Mouse (Mus musculus) heart, embryonic 12.5 days (tissue): Measurements from ENCODE around the gene 1700056E22Rik. TPM values are rescaled to one million over a fixed set of nuclear protein-coding genes. Genes with fewer than 3 reads are reported as not detected.

Source experiments
- ATAC-seq: fragments of 200-750 bp; cut with Nextera tagmentation; 2 replicates; pipeline ENCODE4 v1.8.0; 2017; ENCODE audit warnings: moderate TSS enrichment, moderate library complexity; ENCODE audit not compliant: insufficient number of reproducible peaks, low FRiP score
- H3K27ac ChIP-seq: fragments of 300-500 bp; sonication (generic); 2 replicates; pipeline ENCODE4 v1.5.1; 2016; ENCODE audit warnings: mild to moderate bottlenecking, moderate library complexity; ENCODE audit not compliant: poor library complexity, severe bottlenecking
- H3K27me3 ChIP-seq: fragments of 300-500 bp; sonication (generic); replicated peaks from 2 replicates; pipeline ENCODE4 v1.6.1; 2016; ENCODE audit warnings: mild to moderate bottlenecking, moderate library complexity
- H3K36me3 ChIP-seq: fragments of 300-500 bp; sonication (generic); 2 replicates; pipeline ENCODE4 v1.6.1; 2016; ENCODE audit warnings: mild to moderate bottlenecking, moderate library complexity
- H3K4me1 ChIP-seq: fragments of 300-500 bp; sonication (generic); replicated peaks from 2 replicates; pipeline ENCODE4 v1.6.1; 2016; ENCODE audit warnings: mild to moderate bottlenecking
- H3K4me2 ChIP-seq: fragments of 300-500 bp; sonication (generic); 2 replicates; pipeline ENCODE4 v1.6.1; 2016; ENCODE audit warnings: mild to moderate bottlenecking, moderate library complexity
- H3K4me3 ChIP-seq: fragments of 300-500 bp; sonication (generic); 2 replicates; pipeline ENCODE4 v1.5.1; 2016; ENCODE audit warnings: mild to moderate bottlenecking
- H3K9ac ChIP-seq: fragments of 300-500 bp; sonication (generic); 2 replicates; pipeline ENCODE4 v1.6.1; 2016; ENCODE audit warnings: mild to moderate bottlenecking, moderate library complexity
- H3K9me3 ChIP-seq: fragments of 300-500 bp; sonication (generic); replicated peaks from 2 replicates; pipeline ENCODE4 v1.6.1; 2016; ENCODE audit warnings: mild to moderate bottlenecking, moderate library complexity
- WGBS: fragments of 180-500 bp; shearing (Covaris S2); methylation state at CpG from one replicate; pipeline ENCODE4 v1.1.7; 2016; 5-methylcytosine and 5-hydroxymethylcytosine counted together
- polyA plus RNA-seq: library from polyadenylated mRNA; unstranded; fragments of >200 nt; fragmentation: Nextera tagmentation; extraction: Ambion mirVana; gene quantifications from 2 replicates; pipeline ENCODE4 v1.2.1, GENCODE M21; 2016

Gene 1700056E22Rik
- polyA plus RNA-seq, 1 experiment from 2014 or later: 3.2 TPM

- peak overlapping the region; percentile 77 for H3K27ac ChIP-seq
- peaks cover 8% of the 10 kb centered on the region for H3K36me3 ChIP-seq
- H3K4me1 ChIP-seq: peaks cover 47% of the 10 kb centered on the region
- no peak overlapping the region; the same call in 1 of the 2 replicates for H3K9ac ChIP-seq
- no peaks in the 10 kb centered on the region for H3K9me3 ChIP-seq
- 37% methylated on average over 7 of the region's 7 CpGs for WGBS
- H3K4me2 ChIP-seq: no peak overlapping the region
- ATAC-seq: 0 out of 2 replicates have a peak, but pooled peaks have one; percentile 37
- no peak overlapping the region for H3K4me3 ChIP-seq
- no peaks in the 10 kb centered on the region for H3K27me3 ChIP-seq
Observed at GRCm38 (mm10) chr1:184064306-184064705, 30.2 kb upstream of the 1700056E22Rik start.

DNA sequence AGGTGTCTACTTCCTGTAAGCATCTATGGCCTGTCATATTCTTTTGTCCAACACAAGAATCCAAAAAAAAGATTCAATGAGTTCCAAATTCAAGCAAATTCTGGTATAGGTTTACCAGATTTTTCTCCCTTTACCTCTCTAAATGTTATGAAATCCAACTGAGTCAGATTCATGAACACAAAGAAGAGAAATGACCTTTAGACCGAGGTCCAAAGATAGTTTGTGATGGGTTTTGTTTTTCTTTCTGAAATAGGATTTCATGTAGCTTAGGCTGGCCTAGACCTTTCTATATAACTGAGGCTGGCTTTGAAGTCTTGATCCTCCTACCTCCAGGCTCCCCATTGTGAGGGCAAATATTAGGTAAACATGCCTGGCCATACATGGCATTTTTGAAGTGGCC lies 27.8 kb upstream of the 1700056E22Rik start:
- ATAC-seq: no peak
- H3K9me3 ChIP-seq: no peaks in the 10 kb centered on the region
- H3K9ac ChIP-seq: no peak overlapping the region
- WGBS: 84% methylated on average over 1 of the region's 1 CpGs
- H3K27me3 ChIP-seq: no peaks in the 10 kb centered on the region
- peak overlapping the region; percentile 67; the same call in 1 of the 2 replicates for H3K27ac ChIP-seq
- H3K4me3 ChIP-seq: no peak overlapping the region
- H3K4me2 ChIP-seq: no peak overlapping the region
- no peaks in the 10 kb centered on the region for H3K36me3 ChIP-seq
- H3K4me1 ChIP-seq: peaks cover 63% of the 10 kb centered on the region

DNA sequence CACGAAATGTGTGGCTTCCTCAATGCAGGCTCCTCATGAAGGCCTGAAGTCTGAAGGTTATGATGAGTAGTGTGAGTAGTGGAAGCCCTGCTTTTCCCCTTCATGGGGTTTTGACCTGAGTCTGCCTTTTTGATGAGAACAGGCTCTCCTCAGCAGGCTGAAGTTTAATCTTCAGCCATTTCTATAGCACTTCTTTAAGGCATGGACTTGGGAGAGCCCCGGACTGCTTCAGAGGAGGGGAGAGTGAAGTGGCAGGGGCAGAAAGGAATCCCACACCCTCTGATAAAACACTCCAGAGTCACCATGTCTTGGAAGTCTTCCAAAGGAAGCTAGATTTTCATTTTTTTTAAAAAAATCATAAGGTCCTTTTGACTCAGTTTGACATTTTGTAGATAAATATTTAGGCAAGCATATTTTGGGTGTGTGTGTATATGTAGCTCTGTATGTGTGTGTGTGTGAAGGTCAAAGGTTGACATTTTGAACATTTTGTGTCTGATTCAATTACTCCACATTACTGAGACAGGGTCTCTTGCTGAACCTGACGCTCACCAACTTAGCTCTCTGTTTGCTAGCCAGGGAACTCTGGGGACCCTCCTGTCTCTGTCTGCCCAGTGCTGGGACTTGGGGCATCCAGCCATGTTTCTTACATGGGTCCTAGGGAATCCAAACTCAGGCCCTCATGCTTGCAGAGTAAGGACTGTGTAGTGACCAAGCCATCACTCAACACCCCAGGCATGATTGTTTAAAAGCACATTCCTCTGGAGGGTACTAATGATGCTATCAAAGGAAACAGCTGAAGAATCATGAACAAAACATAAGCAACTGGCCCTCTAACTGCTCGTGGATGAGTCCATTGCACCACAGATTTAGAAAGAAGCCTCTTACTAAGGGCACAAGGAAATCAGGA lies 27.0 kb upstream of the 1700056E22Rik start:
- peaks cover 62% of the 10 kb centered on the region for H3K4me1 ChIP-seq
- H3K9me3 ChIP-seq: no peaks in the 10 kb centered on the region
- no peak overlapping the region for H3K4me2 ChIP-seq
- peak overlapping the region; percentile 67 for H3K27ac ChIP-seq
- H3K9ac ChIP-seq: no peak overlapping the region
- ATAC-seq: no peak
- H3K27me3 ChIP-seq: no peaks in the 10 kb centered on the region
- H3K36me3 ChIP-seq: no peaks in the 10 kb centered on the region
- 37% methylated on average over 4 of the region's 4 CpGs for WGBS
- no peak overlapping the region for H3K4me3 ChIP-seq

DNA sequence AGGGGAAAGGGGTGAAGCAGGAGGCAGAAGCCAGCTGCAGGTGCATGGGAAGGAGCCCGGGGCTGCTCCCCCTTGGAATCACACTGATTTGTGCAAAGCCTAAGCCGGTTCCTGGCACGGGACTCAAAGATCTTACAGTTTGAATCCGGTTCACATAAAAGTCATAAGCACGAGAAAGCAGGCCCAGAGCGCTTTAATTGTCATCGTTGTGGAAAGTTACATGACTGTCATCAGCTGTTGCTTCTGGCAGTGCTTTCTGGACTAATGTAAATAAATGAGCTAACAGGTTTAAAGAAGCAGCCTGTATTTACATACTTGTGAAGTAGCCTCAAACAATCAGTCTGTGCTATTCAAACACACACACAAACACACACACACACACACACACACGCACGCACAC lies 26.3 kb upstream of the 1700056E22Rik start:
- 68% methylated on average over 9 of the region's 9 CpGs for WGBS
- no peak for ATAC-seq
- peaks cover 55% of the 10 kb centered on the region for H3K4me1 ChIP-seq

GRCm38 (mm10) chr1:184059814-184060213 lies 25.7 kb upstream of the 1700056E22Rik start:
- H3K9ac ChIP-seq: no peak overlapping the region
- H3K4me1 ChIP-seq: peaks cover 49% of the 10 kb centered on the region
- no peaks in the 10 kb centered on the region for H3K9me3 ChIP-seq
- H3K27ac ChIP-seq: no peak overlapping the region
- no peak for ATAC-seq
- no peak overlapping the region for H3K4me2 ChIP-seq
- H3K36me3 ChIP-seq: no peaks in the 10 kb centered on the region
- H3K4me3 ChIP-seq: no peak overlapping the region
- no peaks in the 10 kb centered on the region for H3K27me3 ChIP-seq
- WGBS: 97% methylated on average over 3 of the region's 3 CpGs

More for the DNA sequence above, 26.3 kb upstream of the 1700056E22Rik start:
- H3K27me3 ChIP-seq: no peaks in the 10 kb centered on the region
- no peak overlapping the region for H3K9ac ChIP-seq
- H3K27ac ChIP-seq: peak overlapping the region; percentile 67
- H3K4me3 ChIP-seq: no peak overlapping the region
- H3K9me3 ChIP-seq: no peaks in the 10 kb centered on the region
- no peak overlapping the region for H3K4me2 ChIP-seq
- no peaks in the 10 kb centered on the region for H3K36me3 ChIP-seq

GRCm38 (mm10) chr1:184058206-184058605 lies 24.1 kb upstream of the 1700056E22Rik start:
- ATAC-seq: no peak
- Histone ChIP-seq H3K9ac (no peak overlapping the region), H3K9me3 (no peaks in the 10 kb centered on the region), H3K27ac (no peak overlapping the region), H3K27me3 (no peaks in the 10 kb centered on the region), H3K4me3 (no peak overlapping the region), H3K36me3 (no peaks in the 10 kb centered on the region), H3K4me1 (peaks cover 46% of the 10 kb centered on the region), H3K4me2 (no peak overlapping the region)
- WGBS: 75% methylated on average over 8 of the region's 8 CpGs

- H3K9ac ChIP-seq: no peak overlapping the region
- H3K27ac ChIP-seq: no peak overlapping the region
- H3K36me3 ChIP-seq: no peaks in the 10 kb centered on the region
- peaks cover 59% of the 10 kb centered on the region for H3K4me1 ChIP-seq
- WGBS: 89% methylated on average over 2 of the region's 2 CpGs
- H3K4me3 ChIP-seq: no peak overlapping the region
- H3K27me3 ChIP-seq: no peaks in the 10 kb centered on the region
- H3K9me3 ChIP-seq: no peaks in the 10 kb centered on the region
- no peak for ATAC-seq
- H3K4me2 ChIP-seq: no peak overlapping the region
Observed at GRCm38 (mm10) chr1:184054176-184054575, 20.1 kb upstream of the 1700056E22Rik start.

- peaks cover 61% of the 10 kb centered on the region for H3K4me1 ChIP-seq
- ATAC-seq: no peak
- no peak overlapping the region for H3K4me3 ChIP-seq
- H3K9me3 ChIP-seq: no peaks in the 10 kb centered on the region
- no peaks in the 10 kb centered on the region for H3K27me3 ChIP-seq
- 0 out of 2 replicates have a peak overlapping the region, but pooled peaks have one; percentile 69 for H3K27ac ChIP-seq
- H3K4me2 ChIP-seq: no peak overlapping the region
- H3K9ac ChIP-seq: no peak overlapping the region
- 81% methylated on average over 4 of the region's 4 CpGs for WGBS
- no peaks in the 10 kb centered on the region for H3K36me3 ChIP-seq
Observed at GRCm38 (mm10) chr1:184053711-184054110, 19.6 kb upstream of the 1700056E22Rik start.

DNA sequence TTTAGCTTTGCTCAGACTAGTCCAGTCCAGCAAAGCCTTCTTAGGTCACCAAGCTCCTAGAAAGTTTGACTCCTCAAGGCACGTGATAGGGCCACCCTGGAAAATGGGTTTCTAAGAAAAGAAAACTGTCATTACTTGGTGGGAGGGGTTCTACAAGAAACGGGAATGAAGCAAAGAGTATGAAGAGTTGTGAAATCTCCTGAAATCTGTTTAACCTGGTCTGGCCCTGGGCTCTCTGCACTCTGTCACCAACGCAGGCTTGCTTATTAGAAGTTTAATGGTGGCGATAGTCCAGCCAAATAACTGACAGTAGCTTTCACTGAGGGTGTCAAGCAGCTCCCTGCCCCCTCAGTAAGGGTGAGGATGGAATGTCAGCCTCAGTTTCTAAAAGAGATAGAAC lies 19.0 kb upstream of the 1700056E22Rik start:
- Histone ChIP-seq H3K27me3 (no peaks in the 10 kb centered on the region), H3K9me3 (no peaks in the 10 kb centered on the region), H3K4me1 (peaks cover 60% of the 10 kb centered on the region), H3K27ac (peak overlapping the region; percentile 69), H3K4me3 (no peak overlapping the region), H3K9ac (peak overlapping the region; percentile 40; the same call in 1 of the 2 replicates), H3K36me3 (no peaks in the 10 kb centered on the region), H3K4me2 (no peak overlapping the region)
- 44% methylated on average over 4 of the region's 4 CpGs for WGBS
- no peak for ATAC-seq

GRCm38 (mm10) chr1:184052331-184052730 lies 18.2 kb upstream of the 1700056E22Rik start:
- H3K4me2 ChIP-seq: 0 out of 2 replicates have a peak overlapping the region, but pooled peaks have one; percentile 18
- ATAC-seq: no peak
- no peaks in the 10 kb centered on the region for H3K9me3 ChIP-seq
- peaks cover 52% of the 10 kb centered on the region for H3K4me1 ChIP-seq
- peak overlapping the region; percentile 15; the same call in 1 of the 2 replicates for H3K9ac ChIP-seq
- H3K27ac ChIP-seq: peak overlapping the region; percentile 69
- H3K36me3 ChIP-seq: no peaks in the 10 kb centered on the region
- WGBS: 32% methylated on average over 4 of the region's 4 CpGs
- H3K27me3 ChIP-seq: no peaks in the 10 kb centered on the region
- H3K4me3 ChIP-seq: no peak overlapping the region

DNA sequence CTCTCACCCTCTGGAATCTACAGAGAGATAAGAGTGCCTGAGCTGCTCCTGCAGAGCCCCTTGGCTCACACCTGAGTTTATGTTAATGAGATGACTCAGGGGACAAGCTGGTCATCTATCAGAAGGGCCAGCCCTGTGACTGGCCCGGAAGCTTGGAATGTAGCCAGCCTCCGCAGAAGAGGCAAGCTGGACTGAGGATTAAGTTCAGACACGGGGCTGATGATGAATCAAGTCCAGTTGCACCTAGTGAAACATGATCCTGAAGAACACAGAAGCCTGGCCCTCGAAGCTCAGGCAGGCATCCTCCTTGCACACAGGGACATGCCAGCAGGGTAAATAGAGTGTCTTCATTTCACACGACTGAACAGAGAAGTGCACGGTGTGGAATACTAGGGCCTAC lies 17.7 kb upstream of the 1700056E22Rik start:
- Histone ChIP-seq H3K9ac (peak overlapping the region; percentile 15; the same call in 1 of the 2 replicates), H3K36me3 (no peaks in the 10 kb centered on the region), H3K4me1 (peaks cover 50% of the 10 kb centered on the region), H3K9me3 (no peaks in the 10 kb centered on the region), H3K27me3 (no peaks in the 10 kb centered on the region), H3K4me2 (peak overlapping the region; percentile 18; the same call in 1 of the 2 replicates), H3K4me3 (no peak overlapping the region), H3K27ac (peak overlapping the region; percentile 69)
- ATAC-seq: peak; percentile 64
- 19% methylated on average over 6 of the region's 6 CpGs for WGBS
